Mouse (Mus musculus) left cerebral cortex, adult 2 months (tissue): Measurements from ENCODE around the gene Acer1. TPM values are rescaled to one million over a fixed set of nuclear protein-coding genes. Genes with fewer than 3 reads are reported as not detected.
A peak's percentile ranks its signal among the peaks of the same experiment; 100 is the strongest.

Experiments used
- DNase-seq, 2 experiments: peaks; one replicate each; pipeline ENCODE4 v3.0.0; 2021 to 2022; ENCODE audit warnings: low spot score in 2 of 2, mixed read lengths in 1 of 2; ENCODE audit errors: extremely low spot score in 1 of 2
- H3K27ac ChIP-seq: fragments of 200-600 bp; 2 replicates; pipeline ENCODE4 v1.8.1; 2022
- H3K4me3 ChIP-seq: fragments of 200-600 bp; 2 replicates; pipeline ENCODE4 v1.8.1; 2022
- CTCF ChIP-seq: fragments of 200-600 bp; IDR thresholded peaks from 2 replicates; pipeline ENCODE4 v1.8.1; 2022; ENCODE audit warnings: antibody characterized with exemption, mild to moderate bottlenecking, moderate library complexity
- intact Hi-C: fragments of 180-260 bp; cut with DNase I; formaldehyde crosslinking; loops from one replicate; pipeline ENCODE4 v1.15.1; 2025
- total RNA-seq, 2 experiments: library from RNA; stranded (reverse); gene quantifications; 2 replicates each; pipeline ENCODE4 v1.2.3; 2021

The Acer1 gene
- total RNA-seq, 2 experiments from 2014 or later: not detected

GRCm38 (mm10) chr17:57001228-57001627 is 19.3 kb upstream of the Acer1 start:
- DNase-seq: no peak
- H3K4me3 ChIP-seq: no peak overlapping the region
- TF ChIP-seq CTCF: no peak
- H3K27ac ChIP-seq: no peak overlapping the region
- intact Hi-C loops: loop anchor here (5.0 kb wide), 1 partner anchor 194 kb away; no protein-coding TSS in a partner anchor

- H3K4me3 ChIP-seq: no peak within 1 kb of the TSS
- H3K27ac ChIP-seq: no peak within 1 kb of the TSS
- no peak for TF ChIP-seq CTCF
- intact Hi-C loops: loop anchor here (5.0 to 10.0 kb wide), 4 partner anchors 167 to 335 kb away; partner anchors contain the start of genes Gpr108 and Trip10
- no peak for DNase-seq
Measured at GRCm38 (mm10) chr17:56999968-57000609, 18.2 kb upstream of the Acer1 start, which contains the start of gene Pspn. TSS of gene Pspn (minus strand) at chr17:57000018.

DNA sequence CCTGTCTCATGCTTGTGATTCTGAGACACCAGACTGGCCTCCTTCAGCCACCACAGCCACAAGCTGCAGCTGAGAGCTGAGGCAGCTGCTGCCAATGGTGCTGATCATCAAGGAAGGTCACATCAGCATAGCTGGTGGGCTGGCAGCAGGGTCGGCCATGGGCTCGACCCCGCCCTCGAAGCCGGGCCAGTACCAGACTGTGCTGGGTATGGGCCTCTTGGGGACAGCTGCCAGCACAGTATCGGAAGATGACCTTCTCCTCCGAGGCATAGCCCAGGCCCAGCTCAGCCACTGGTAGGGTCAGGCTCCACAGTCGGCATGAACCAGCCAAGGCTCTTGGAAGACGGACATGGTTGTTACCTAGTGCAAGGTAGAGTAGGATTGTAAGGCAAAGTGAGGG is 17.5 kb upstream of the Acer1 start:
- TF ChIP-seq CTCF: no peak
- no peak for DNase-seq
- intact Hi-C loops: loop anchor here (5.0 to 10.0 kb wide), 3 partner anchors 168 to 335 kb away; partner anchors contain the start of genes Gpr108 and Trip10
- no peak overlapping the region for H3K4me3 ChIP-seq
- H3K27ac ChIP-seq: no peak overlapping the region

GRCm38 (mm10) chr17:56997029-56997667 is 15.2 kb upstream of the Acer1 start, which contains the start of gene Alkbh7:
TSS of gene Alkbh7 (plus strand) at chr17:56997339.
- Histone ChIP-seq H3K27ac (peak within 1 kb of the TSS; percentile 89), H3K4me3 (peak within 1 kb of the TSS; percentile 85)
- DNase-seq: peak; percentile 88 to 92
- TF ChIP-seq CTCF: peak; percentile 64
- intact Hi-C loops: loop anchor here (5.0 to 10.0 kb wide), 3 partner anchors 170 to 338 kb away; partner anchors contain the start of genes Gpr108 and Trip10

DNA sequence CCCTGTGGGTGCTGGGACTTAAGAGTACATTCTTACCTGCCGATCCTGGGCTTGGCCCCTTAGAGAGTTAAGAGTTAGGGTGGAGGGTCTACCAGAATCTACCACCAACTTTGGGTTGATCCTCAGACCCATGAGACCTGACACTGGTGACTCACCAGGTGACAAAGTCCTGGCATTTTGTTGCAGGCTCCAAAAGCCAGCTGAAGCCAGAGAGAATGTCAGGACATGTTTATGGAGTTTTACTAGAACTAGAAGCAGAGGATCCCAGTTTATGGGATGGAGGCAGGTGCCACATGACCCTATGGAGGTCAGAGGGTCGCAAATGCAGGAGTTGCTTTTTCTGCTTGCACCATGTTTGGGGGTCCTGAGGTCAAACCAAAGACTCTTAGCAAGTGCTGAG is 14.6 kb upstream of the Acer1 start:
- no peak for TF ChIP-seq CTCF
- intact Hi-C loops: loop anchor here (5.0 to 10.0 kb wide), 3 partner anchors 171 to 338 kb away; partner anchors contain the start of genes Gpr108 and Trip10
- DNase-seq: no peak
- H3K4me3 ChIP-seq: peak overlapping the region; percentile 85
- peak overlapping the region; percentile 89 for H3K27ac ChIP-seq

GRCm38 (mm10) chr17:56995046-56995445 is 13.1 kb upstream of the Acer1 start:
- no peak overlapping the region for H3K27ac ChIP-seq
- DNase-seq: no peak
- intact Hi-C loops: loop anchor here (5.0 to 10.0 kb wide), 3 partner anchors 172 to 340 kb away; partner anchors contain the start of genes Gpr108 and Trip10
- no peak overlapping the region for H3K4me3 ChIP-seq
- TF ChIP-seq CTCF: no peak

DNA sequence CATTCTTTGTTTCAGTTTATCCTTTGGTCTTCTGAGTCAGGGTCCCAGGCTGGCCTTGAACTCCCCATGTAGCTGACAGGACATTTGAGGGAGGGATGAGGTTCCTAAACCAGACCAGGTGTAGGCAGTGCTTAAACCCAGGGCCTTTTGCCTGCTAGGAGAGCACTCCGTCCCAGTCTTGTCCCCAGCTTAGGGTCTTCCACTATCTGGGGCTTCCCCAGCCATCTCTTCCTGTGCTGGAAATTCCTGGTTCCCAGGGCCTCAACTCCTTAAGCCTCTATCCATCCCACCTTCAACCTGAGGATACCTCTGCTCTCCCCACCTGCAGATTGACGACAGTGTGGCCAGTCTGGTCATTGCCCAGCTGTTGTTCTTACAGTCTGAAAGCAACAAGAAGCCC is 9.0 kb upstream of the Acer1 start:
- Histone ChIP-seq H3K27ac (no peak overlapping the region; the same call in 1 of the 2 replicates), H3K4me3 (peak overlapping the region; percentile 83)
- DNase-seq: peak in 1 of 2 experiments; percentile 7
- no peak for TF ChIP-seq CTCF
- intact Hi-C loops: loop anchor here (1.0 to 10.0 kb wide), 5 partner anchors 20 to 344 kb away; partner anchors contain the start of genes Gm17949, Gpr108, Gtf2f1 and Trip10

DNA sequence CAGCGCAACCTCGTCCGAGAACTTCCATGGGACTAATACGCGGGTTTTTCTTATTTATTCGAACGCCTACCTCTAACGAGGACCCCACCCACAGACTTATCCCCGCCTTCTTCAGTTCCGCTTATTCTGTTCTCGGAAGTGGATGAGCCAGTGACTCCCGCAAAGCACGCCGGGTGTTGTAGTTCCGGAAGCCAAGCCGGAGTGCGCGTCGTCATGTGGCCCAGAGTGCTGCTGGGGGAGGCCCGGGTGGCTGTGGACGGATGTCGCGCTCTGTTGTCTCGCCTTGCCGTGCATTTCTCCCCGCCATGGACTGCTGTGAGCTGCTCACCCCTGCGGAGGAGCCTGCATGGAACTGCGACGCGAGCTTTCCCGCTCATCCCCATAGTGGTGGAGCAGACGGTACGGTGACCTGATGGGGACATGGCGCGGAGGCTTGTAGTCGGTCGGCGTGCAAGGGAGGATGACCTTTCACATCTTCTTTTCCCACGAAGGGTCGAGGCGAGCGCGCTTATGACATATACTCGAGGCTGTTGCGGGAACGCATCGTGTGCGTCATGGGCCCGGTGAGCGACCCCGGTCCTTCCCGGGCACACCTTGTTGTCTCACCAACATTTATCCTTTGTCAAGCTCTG is 8.3 kb upstream of the Acer1 start, which contains the start of gene Clpp:
Gene Clpp, plus strand, starts transcription at position 191 of the 632 bp plus-strand sequence.
- intact Hi-C loops: loop anchor here (1.0 to 10.0 kb wide), 4 partner anchors 21 to 345 kb away; partner anchors contain the start of genes Gm17949, Gpr108, Gtf2f1 and Trip10
- TF ChIP-seq CTCF: no peak
- Histone ChIP-seq H3K4me3 (peak within 1 kb of the TSS; percentile 83), H3K27ac (peak within 1 kb of the TSS; percentile 90)
- peak; percentile 92 to 95 for DNase-seq

DNA sequence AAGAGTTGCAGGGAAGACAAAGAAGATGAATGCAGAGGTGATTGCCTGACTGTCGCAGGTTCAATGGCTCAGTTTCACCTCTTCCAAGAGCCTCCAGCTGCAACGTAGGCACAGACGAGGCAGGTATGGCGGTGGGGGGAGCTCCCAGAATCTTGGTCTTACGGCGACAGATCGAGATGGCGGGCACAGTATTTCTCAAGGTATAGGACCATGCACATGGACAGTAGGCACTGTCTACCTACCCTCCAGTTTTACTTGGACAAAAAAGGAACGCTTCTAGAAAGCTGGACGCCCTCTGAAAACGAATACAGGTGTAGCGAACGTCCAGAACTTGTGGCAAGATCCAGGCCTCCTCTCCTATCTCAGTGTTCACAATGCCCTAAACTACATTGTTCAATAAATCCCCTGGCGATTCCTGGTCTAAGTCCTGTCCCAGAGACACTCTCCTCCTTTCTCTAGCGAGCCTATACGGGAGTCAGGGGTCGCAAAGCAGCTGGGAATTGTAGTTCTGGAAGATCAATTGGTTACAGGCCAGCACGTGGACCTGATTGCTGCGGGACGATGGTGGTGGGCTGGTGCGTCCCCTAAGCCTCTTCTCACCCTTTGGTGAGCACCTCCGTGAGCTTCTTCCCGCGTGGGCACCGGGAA is 7.7 kb upstream of the Acer1 start:
- no peak for TF ChIP-seq CTCF
- intact Hi-C loops: loop anchor here (1.0 to 10.0 kb wide), 6 partner anchors 22 to 345 kb away; partner anchors contain the start of genes Gm17949, Gpr108, Gtf2f1 and Mllt1
- peak overlapping the region; percentile 90 for H3K27ac ChIP-seq
- H3K4me3 ChIP-seq: peak overlapping the region; percentile 83
- DNase-seq: peak in 1 of 2 experiments; percentile 79

DNA sequence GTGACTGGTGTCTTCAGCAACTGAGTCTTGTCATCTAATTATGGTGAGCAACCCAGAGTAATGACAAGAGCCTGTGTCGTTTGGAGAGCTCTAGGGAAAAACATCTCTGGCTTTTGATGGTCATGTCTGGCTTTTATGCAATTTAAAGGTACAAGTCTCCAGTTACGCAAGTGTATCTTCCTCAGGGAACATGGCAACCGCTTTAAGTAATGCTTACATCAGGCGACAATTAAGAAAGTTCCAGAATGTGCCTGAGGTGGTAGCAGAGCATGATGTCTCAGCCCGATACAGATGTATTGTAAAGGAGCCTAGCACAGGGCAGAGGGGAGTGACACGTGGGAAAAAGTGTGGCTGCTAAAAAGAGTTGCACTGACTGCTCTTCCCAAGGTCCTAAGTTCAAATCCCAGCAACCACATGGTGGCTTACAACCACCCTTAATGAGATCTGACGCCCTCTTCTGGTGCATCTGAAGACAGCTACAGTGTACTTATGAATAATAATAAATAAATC is 7.0 kb upstream of the Acer1 start:
- intact Hi-C loops: loop anchor here (2.0 kb wide), 2 partner anchors 54 to 180 kb away; partner anchors contain the start of gene Mllt1
- peak; percentile 32 for TF ChIP-seq CTCF
- Histone ChIP-seq H3K4me3 (peak overlapping the region; percentile 83), H3K27ac (no peak overlapping the region; the same call in 1 of the 2 replicates)
- DNase-seq: no peak
